Mouse (Mus musculus) lung, postnatal 25 days (tissue): ENCODE measurements around the gene Chn2.

ENCODE experiments used
- DNase-seq: peaks from one replicate; pipeline ENCODE4 v3.0.0; 2022; ENCODE audit warnings: low spot score

Chn2 gene

DNA sequence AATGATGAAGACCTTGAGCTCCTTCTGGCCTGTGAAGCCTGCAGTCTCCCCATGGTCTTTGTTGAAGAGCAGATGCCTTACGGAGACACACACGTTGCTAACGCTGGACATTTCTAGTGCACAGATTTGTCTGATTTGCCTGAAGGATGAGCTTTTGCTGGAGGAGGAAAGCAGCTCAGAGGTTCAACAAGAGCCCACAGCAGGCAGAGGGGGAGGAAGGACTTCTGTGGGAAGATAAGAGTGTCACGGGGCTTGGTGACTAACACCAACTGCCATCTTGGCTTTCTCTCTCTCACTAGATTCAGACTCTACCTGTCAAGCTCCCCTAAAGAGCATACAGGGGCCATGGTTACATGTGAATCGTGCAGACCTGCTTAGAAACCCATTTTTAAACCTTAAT lies 37.3 kb downstream of the Chn2 start:
- DNase-seq: no peak

DNA sequence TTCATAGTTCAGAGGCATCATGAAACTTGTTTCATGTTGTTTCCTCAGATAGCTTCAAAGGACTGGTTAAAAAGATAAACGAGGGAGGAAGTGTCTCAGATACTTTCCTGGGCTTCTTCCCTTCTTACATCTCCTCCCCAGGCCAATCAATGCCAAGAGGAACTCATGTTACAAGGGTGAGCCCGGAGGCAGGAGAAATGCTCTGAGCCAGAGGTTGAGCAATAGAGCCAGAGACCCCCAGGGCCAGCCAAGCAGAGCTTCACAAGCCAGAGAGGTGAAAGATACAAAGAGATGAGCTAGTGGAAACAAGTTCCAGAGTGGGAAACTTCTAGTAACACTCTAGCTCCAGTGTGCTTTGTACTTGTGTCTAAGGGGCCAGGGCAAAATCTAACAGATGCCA lies 38.9 kb downstream of the Chn2 start:
- no peak for DNase-seq

DNA sequence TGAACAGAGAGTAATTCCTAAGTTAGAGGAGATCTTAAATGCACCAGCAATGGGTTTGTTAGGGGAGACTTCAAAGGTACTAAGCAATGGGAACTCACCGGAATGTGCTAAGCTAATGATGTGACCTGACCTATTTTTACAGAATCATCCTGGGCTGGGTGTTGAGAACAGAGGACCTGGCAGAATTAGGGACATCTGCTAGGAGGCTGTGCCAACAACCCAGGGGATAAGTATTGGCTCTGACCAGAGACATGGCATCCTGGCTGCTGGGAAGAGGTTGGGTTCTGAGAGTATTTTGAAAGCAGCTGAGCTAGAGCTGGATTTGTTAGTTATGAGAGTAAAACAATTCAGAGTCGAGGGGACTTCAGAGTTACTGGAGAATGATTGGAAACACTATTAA lies 40.5 kb downstream of the Chn2 start:
- DNase-seq: no peak

DNA sequence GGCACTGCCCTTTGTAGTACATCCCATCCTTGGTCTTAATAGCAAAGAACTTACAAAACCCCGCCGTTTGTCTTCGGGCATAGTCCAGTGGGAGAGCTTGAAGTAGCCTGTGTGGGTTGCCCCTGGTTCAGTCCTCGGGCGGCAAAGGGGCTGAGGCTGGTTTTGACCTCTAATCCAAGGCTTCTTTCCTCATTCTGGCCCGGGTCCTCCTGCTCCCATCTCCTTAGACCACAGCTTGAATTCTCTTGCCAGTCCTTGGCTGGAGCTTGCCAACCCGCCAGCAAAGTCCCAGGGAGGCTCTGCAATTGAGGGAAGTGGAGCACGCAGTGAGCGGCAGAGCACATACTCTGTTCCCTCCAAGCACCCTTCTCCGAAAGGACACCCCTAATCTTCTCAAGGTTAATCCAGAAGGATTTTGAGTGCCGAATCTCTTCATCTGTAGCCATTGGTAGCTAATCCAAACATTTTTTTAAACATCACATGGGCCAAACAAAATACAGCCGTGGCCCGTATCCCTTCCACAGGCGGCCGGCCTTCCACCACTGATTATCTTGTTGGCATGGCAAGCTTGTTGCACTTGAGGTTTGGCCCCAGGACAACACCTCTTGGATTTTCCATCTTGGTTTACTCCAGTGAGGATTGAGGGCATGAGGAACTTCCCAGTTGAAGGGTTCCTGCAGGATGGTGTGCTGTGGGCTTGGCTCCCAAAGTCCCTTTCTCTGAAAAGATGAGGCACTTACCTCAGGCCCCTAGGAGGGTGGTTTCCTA lies 41.3 kb downstream of the Chn2 start:
- no peak for DNase-seq

DNA sequence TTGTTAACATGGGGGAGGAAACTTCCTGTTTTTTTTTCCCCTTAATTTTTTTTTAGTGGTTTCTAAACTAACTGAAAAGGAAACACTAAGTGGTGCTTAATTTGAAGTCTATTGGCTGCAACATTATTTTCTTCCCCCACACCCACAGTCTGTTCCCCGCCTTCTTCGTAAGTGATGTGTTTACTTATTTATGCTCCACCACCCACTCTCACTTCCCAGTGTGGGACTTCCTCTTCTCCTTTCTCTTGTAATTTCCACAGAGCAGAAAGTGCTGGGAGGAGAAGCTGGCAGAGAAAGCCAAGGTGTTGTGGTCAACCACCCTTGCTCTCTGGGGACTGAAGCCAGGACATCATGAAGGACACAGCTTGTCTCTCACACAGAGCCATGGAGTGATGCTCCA lies 43.2 kb downstream of the Chn2 start:
- peak; percentile 65 for DNase-seq

DNA sequence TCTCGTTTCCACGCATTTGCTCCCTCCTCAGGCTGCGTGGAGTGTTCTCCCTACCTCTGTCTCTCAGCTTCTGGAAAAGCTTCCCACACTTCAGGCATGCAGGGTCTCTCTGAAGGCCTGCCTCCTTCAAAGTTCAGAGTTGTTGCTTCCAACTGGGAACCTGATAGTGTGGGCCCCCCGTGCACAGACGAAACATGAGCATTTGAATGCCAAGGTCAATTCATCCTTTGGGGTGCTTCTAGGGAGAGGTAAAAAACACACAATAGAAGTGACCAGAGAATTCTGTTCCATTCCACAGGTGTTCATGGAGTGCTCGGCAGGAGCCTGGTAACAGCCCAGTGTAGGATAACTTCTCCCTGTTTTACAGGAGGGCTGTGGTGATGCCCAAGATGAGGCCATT lies 44.7 kb downstream of the Chn2 start:
- DNase-seq: no peak

DNA sequence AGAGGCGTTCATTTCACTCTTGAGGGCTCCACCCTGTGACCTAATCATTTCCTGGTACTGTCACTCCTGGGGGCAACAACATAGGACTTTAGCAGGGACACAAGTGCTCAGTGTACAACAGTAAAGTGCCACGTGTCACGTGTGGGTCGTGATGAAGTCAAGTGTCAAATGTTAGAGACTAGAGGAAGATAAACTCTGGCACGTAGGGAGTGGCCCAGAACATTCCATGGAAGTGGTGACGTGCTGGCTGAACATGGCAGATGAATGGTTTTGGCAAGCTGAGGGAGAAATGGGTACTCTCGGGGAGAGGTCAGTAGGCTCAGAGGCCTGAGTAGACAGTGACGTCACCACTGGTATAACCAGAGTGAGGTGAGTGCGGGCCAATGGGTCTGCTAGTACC lies 45.7 kb downstream of the Chn2 start:
- DNase-seq: no peak

DNA sequence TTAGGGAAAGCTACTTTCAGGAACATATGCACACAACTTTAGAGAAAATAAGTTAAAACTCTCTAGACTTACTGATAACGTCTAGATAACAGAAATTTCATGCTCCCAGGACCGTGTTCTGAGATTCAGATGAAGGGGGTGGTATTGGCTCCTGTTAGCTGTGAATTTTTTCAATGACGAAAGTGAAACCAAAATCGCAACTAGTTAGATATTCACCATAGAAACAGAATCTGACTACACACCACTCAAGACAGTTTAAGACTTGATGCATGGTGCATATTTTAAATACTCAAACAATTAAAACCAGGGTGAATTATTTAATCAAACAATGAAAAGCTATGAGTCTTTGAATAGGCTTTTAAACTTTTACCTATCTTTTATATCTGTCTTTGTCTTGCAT lies 48.8 kb downstream of the Chn2 start:
- DNase-seq: no peak

DNA sequence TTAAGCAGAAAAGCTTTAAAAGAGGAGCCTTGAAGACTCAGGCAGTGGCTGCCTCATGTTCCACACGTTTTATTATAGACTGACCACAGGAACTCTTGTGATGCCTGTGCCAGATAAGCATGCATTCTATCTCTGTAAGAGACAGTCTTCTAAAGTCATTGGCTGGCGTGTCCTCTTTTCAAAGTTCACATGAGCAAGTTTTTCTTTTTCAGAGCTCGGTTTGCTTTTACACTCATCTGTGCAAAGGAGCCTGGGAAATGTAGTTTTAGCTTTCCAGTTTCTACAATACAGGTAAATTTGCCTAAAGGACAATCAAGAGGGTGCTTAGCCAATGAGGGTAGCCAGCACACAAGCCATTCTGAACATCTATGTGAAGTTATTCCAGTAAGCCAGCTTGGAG lies 51.5 kb downstream of the Chn2 start:
- DNase-seq: no peak

DNA sequence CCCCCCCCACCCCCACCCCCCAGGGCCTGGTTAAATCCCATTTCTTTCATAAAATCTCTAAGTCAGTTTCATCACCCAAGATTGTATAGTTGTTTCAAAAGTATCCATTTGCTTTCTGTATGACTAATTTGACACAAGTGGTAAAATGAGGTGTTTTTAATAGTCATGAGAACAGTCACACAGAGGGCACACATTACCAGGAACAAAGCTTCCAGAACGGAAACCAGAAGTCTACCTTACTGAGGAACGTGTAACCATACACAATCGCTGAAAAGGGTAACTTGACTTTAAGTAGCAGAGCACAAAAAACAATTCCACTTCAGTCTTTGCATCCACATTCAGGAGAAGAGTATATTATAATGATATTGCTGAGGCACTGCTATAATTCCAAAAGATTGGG lies 53.6 kb downstream of the Chn2 start:
- no peak for DNase-seq

DNA sequence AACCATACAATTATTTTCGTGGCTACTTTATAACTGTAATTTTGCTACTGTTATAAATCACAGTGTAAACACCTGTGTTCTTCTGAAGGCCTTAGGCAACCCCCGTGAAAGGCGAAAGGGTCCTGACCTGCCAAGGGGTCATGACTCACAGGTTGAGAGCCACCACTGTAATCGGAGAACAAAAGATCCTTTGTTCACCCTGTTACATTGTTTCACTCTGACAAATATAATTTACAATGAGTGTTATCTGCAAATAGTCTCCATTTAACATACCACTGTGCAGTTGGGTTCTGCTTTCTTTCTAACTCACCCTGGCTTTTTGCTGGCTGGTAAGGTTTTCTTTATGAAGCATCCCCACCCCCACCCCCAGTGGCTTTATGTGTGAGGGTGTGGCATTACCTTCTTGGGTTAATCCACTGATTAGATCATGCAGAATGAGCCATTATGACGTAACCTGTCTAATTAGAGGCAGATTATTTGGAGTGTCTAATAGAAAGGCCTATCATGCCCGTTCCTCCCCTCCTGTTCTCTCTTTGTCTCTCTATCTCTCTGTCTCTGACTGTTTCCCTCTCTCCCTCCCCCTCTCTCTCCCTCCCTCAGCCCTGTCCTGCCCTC lies 56.9 kb downstream of the Chn2 start:
- DNase-seq: no peak

DNA sequence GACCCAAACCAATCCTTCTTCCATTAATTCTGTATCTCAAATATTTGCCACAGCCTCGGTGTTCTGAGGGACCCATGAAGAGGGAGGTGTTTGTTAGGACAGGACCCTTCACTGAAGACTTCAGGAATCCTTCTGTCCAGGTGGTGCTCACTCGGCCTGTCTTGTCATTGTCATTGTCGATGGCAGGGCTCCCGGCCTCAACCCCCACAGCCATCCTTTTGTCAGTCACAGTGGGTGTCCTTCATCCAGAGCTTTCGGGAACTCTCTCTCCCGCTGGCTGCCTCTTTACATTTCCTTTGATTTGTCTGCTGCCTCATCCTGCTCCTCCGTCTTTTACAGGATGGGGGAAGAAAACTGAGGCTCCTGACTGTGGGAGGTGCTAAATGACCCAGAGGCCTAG lies 57.5 kb downstream of the Chn2 start:
- DNase-seq: no peak

DNA sequence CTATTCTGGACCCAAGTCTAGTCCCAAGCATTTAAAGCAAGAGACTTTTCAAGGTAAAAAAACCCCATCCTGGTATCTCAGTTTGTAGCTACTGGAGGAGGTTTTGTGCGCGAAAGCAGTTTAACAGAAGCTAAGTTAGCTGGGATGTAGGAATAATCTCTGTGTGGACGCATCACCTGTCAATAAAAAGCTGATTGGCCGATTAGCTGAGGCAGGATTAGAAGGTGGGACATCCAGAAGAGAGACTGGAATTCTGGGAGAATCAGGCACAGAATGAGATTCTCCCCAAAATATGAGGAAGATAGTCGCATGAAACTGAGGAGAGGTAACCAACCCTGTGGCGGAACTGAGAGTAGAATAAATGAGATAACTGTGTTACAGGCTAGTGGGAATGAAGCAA lies 59.0 kb downstream of the Chn2 start:
- no peak for DNase-seq

DNA sequence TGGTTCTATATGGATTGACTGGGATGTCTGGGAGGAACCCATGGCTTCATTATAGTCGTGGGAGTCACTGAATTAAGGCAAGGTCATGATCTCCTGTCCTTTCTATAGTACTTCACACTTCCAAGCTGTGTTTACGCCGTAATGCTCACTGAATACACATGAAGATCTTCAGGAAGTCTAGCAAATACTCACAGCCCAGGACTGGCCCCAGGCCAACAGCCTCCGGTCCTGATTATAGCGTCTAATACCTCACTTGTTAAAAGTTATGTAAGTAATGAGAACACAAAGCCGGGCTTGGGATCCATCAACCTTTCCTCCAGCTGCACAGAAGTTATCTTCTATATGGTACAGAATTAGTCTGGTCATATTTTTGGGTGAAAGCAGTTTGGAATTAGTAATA lies 60.3 kb downstream of the Chn2 start:
- DNase-seq: peak; percentile 54

DNA sequence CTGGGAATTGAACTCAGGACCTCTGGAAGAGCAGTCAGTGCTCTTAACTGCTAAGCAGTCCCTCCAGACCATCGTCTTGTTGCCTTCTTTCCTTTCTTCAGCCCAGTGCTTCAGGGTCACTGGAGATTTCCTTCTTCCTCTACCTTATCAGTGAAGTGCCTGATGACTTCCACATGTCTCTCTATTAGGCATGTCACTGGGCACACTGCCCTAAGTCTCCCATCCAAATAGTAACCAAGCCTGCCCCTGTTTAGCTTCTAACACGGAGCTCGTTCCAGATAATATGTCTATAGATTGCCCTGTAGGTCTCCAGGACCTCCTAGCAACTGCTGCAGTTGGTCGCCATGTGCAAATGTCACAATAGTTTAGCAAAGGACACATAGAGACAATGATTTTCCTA lies 62.9 kb downstream of the Chn2 start:
- no peak for DNase-seq

DNA sequence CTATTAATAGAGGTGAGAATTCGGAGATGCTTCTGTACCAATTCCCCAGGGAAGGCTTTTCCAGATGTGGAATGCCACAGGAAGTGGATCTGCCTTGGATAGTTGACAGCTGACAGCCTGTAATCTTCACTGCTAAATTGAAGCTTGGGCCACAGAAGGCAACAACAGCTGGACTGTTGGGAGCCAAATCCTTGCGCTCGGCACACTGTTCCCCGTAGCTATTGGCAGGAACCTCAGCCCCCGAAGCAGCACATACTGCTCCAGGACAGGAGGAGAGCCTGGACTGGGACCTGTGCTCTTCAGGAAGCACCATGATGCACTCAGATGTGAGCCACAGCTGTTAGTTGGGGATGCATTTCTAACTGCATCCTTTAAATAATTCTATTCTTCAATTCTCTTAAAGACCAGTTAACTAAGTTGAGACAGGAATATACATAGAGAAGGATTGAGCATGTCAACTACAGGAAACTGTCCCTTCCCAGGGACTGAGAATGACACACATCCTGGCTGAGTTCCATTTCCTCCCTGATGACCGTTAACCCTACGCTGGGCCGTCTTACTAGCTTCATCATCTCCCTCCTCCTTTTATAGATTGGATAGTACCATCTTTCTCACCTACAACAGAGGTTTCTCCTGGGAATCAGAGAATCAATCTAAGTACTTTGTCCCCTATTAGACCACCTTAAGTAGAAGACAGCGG lies 64.1 kb downstream of the Chn2 start:
- DNase-seq: no peak

DNA sequence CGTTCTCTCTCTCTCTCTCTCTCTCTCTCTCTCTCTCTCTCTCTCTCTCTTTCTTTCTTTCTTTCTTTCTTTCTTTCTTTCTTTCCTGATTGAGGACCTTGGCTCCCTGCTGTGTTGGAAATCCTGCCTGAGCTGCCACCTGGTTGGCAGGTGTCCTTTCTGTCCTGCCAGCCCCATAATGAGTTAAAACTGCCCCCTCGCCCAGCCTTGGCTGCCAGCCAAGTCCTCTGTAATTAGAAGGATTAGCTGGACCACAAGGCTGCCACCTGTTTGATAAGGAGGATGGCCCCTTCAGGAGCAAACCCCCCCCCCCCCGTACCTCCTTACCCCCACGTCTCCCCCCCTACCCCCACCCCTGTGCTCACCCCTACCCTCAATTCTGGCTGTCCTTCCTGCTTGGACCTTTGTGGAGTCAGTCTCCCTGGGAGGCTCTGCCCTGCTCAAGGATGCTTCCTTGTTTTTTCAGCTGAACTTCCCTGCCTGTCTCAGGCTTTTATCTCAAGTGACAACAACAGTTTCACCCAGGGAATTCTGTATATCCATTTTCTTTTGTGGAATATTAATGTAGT lies 72.1 kb downstream of the Chn2 start:
- no peak for DNase-seq

DNA sequence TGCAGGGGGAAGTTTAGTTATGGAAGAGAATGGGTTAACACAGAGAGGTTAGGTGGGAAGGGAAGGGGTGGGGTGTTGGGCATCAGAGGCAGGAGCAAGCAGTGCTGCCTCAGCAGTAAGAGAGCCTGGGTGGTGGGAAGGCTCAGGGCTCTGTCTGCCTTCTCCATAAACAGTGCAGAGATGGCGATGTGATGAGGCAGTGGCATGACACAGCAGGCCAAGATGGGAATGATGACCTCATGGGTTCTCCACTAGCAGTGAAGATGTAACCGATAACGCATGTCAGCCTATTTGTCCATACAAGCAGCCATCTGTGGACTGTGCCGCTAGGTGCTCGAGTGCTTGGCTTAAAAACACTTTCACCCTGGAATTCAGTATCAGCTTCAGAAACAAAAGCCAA lies 74.0 kb downstream of the Chn2 start:
- DNase-seq: no peak

DNA sequence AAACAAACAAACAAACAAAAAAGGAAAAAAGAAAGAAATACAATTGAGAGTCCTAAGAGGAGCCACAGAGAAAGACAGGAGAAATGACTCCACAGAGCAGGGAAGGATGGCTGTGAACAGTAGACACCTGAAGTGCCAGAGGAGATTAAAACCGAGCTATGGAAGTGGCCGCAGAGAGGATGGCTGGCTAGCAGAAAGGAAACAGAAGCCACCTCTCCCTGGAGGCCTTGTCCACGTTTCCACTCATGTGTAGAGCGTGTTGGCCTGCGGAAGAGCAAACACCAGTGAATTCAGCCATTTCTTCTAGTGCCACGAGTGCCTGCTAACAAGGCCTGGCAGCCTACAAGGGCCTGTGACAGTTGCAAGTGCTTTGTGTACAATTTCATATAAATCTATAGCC lies 75.1 kb downstream of the Chn2 start:
- no peak for DNase-seq

DNA sequence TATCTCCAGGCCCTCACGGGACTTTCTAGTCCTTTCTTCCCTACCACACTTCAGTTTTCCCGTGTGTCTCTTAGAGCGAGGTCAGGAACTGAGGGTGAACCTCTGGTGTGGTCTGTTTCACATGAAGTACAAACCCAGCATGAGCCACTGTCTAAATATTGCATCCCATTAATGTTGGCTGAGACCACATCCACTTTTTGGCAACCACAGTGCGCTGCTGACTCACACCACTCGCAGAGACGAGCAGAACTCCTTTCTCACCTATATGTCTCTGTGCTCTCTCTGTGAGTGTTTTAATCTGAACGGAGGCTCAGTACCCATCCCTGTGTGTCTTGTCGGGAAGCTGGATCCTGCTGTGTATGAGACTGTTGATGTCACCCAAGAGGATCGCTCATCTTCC lies 76.9 kb downstream of the Chn2 start:
- no peak for DNase-seq

DNA sequence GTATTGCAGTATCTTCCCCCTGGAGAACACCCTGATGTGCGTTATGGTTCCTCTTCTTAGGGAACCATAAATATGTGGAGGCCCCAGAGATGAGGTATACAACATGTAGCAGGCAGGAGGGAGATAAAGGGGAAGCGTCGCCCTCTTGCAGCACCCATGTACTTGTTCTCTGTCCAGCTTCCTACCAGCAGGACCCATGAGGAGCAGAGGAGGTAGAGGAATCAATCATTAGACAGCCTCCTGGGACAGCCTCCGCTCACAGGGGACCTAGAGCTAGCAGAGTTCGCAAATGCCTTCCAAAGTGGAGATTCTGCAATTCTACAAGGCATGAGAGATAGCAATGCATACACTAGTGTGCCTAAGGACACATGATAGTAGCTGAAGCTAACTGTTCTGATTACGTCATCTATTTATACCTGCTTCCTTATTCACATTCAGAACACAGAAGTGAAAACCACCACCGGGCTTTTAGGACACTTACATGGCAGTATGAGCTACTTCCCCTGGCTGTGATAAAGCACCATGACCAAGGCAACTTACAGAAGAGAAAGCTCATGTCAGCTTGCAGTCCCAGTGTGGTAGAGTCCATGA lies 77.7 kb downstream of the Chn2 start:
- DNase-seq: peak; percentile 53

DNA sequence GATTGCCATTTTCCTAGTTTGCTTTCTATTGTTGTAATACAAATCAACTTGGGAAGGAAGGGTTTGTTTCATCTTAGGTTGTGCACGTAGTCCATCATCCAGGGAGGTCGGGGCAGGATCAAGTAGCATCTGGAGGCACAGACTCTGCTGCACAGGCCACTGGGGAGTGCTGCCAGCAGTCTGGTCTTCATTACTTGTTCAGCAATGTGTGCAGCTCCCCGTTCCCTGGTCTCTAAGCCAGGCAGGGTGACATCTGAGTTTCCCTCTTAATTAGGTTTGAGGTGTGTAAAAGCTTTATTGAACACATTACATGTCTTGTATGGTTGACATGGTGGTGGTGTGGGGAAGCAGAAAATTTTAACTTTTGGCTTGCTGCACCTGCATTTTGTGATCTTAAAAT lies 79.0 kb downstream of the Chn2 start:
- DNase-seq: no peak

DNA sequence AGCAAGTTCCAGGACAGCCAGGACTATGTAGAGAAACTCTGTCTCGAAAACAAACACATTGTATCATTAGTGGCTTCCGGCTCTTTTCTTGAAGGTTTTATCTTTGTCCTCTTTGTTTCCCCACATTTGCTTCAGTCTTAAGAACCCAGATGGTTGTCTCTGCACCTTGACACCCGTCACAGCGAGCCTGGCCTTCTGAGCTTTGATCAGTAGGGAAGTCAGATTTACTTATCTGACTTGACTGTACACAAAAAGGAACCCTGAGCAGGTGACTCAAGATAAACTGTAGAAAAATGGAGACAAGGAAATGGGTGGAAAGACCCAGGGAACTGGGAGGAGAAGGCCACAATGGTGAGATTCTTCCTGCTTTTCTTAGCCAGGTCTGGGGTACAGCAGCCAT lies 79.5 kb downstream of the Chn2 start:
- no peak for DNase-seq
